Mouse (Mus musculus) cerebellum, adult 2 months (tissue): Measurements from ENCODE around the gene Armh3.

Experiments used
- CTCF ChIP-seq: fragments of 200-500 bp; IDR thresholded peaks from 2 replicates; pipeline ENCODE4 v1.5.1; 2011; ENCODE audit warnings: low read depth, mild to moderate bottlenecking, control low read depth, low read length, moderate library complexity, borderline replicate concordance; ENCODE audit not compliant: insufficient read depth
- POLR2A ChIP-seq: fragments of 200-500 bp; IDR thresholded peaks from 2 replicates; pipeline ENCODE4 v1.6.1; 2011; ENCODE audit warnings: low read length, control low read depth, borderline replicate concordance; ENCODE audit not compliant: insufficient read depth

DNA sequence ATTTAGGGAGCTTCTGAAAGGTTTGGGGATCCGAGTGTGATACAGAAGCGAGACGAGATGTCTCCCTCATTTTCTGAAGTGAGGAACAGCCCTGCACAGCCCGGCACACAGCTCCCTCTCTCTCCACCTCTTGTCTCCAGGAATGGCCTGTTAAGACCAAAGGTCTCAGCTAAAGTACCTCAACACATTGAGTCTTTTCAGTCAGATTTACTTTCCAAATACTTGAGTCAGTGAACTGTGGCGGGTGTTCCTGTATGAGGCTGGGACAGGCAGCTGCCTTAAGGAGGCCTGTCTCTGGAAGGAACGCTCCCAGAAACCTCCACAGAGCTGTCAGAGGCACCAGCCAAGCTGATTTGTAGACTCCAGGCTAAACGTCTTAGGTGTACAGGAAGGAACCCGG lies 181.6 kb downstream of the Armh3 start:
- TF ChIP-seq CTCF: no peak
- no peak for TF ChIP-seq POLR2A
